Mouse (Mus musculus): ENCODE measurements around the gene Sgsm2. TPM values are rescaled to one million over a fixed set of nuclear protein-coding genes. Genes with fewer than 3 reads are reported as not detected.

Gene Sgsm2
- polyA plus RNA-seq, 1 experiment = 7.3 TPM

DNA sequence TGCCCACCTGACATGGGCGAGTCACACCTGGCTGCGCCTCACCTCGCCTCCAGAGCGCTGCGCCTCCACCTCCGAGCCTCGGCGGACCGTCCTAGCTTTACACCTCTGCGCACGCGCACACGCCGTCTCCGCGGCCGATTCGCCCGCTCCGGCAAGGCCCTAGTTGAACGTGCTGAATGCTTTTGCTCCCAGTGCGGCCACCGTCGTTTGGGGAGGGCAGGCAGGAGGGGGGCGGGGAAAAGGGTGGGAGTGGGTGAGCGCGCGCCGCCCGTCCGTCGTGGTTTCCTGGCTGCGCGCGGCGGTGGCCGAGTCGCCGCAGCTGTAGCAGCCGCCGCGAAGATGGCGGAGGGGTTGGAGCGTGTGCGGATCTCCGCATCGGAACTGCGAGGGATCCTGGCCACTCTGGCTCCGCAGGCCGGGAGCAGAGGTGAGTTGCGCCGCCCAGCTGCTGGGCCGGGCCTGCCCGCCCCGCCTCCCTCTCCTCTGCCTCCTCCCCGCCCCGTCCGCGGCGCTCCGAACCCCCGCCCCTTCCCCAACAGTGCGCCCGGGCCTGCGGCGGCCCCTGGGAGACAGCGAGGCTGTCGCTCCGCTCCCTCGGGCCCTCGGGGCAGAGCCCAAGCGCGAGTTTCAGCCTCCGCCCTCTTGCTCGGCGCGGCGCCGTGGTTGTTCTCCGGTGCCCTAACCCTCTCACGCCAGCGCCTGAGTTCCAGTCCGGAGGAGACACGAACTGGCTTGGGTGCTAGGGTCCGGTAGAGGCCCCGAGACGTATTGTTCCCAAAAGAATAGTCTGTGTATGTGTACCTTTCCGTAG is 28.9 kb upstream of the Sgsm2 start, which contains the start of the genes Smg6 and Srr:
Smg6 (plus strand) TSS at position 247 of the 811 bp plus-strand sequence.
Srr (minus strand) TSS at position 372 of the 811 bp plus-strand sequence.
- under 1% methylated on average over 75 of the region's 88 CpGs for WGBS
- H3K27me3 ChIP-seq (ENCODE audit: control insufficient read depth, insufficient read depth, low read length) = no peaks in the 10 kb centered on the region
- peak within 1 kb of the TSS; percentile 75 for H3K4me3 ChIP-seq (ENCODE audit: extremely low read depth, insufficient read depth, insufficient read length)
- peak; percentile 48 for TF ChIP-seq POLR2A (IDR thresholded peaks at IDR 0.05; ENCODE audit: low read depth, low read length)
- TF ChIP-seq CTCF (IDR thresholded peaks at IDR 0.05; ENCODE audit: extremely low read depth, insufficient read depth, insufficient read length, insufficient replicate concordance) = no peak
- peaks cover 2% of the 10 kb centered on the region; the same call in 1 of the 2 replicates for H3K4me1 ChIP-seq (ENCODE audit: control insufficient read depth, insufficient read depth, insufficient read length)
- H3K36me3 ChIP-seq (ENCODE audit: control insufficient read depth, insufficient read depth, low read length) = peaks cover 2% of the 10 kb centered on the region; the same call in 1 of the 2 replicates
- peak within 1 kb of the TSS; percentile 92 for H3K27ac ChIP-seq (ENCODE audit: insufficient read depth, low read length)
- peak; percentile 90 to 94 for DNase-seq (ENCODE audit: low read depth in 1 of 2, low spot score in 2 of 2)

DNA sequence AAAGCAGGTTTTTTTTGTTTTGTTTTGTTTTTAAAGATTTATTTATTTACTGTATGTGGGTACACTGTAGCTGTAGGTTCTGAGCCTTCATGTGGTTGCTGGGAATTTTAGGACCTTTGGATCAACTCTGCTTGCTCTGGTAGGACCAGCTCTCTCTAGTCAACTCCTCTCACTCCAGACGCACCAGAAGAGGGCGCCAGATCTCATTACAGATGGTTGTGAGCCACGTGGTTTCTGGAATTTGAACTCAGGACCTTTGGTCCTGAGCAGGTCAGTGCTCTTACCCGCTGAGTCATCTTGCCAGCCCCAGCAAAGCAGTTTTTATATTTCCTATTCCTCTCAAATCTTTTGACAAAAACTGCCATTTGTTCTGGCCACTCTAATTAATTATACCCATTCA is 27.3 kb upstream of the Sgsm2 start:
- peaks cover 2% of the 10 kb centered on the region; the same call in 1 of the 2 replicates for H3K4me1 ChIP-seq (ENCODE audit: control insufficient read depth, insufficient read depth, insufficient read length)
- DNase-seq (ENCODE audit: low read depth in 1 of 2, low spot score in 2 of 2) = peak; percentile 8 to 31
- no peak for TF ChIP-seq POLR2A (IDR thresholded peaks at IDR 0.05; ENCODE audit: low read depth, low read length)
- TF ChIP-seq CTCF (IDR thresholded peaks at IDR 0.05; ENCODE audit: extremely low read depth, insufficient read depth, insufficient read length, insufficient replicate concordance) = peak; percentile 17; the same call in 1 of the 2 replicates
- H3K27me3 ChIP-seq (ENCODE audit: control insufficient read depth, insufficient read depth, low read length) = no peaks in the 10 kb centered on the region
- H3K27ac ChIP-seq (ENCODE audit: insufficient read depth, low read length) = no peak overlapping the region
- H3K36me3 ChIP-seq (ENCODE audit: control insufficient read depth, insufficient read depth, low read length) = peaks cover 3% of the 10 kb centered on the region
- 66% methylated on average over 4 of the region's 4 CpGs for WGBS
- H3K4me3 ChIP-seq (ENCODE audit: extremely low read depth, insufficient read depth, insufficient read length) = no peak overlapping the region

DNA sequence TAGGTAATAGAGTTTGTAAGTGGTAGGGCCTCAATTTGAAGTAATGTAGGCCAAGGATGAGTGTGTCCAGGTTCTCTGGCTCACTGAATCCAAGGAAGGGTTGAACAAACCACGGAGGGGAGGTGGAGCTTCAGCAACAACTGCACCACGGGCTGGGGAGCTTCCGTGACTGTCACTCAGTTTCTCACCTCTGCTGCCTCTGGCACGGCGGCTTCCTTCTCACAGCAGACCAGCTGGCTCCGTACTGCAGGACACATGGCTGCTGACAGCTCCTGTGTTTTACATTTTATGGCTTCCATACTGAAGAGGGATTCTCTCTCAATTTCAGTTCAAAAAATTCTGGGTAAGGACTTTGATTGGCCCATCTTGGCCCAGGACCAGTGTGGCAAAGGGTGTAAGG is 22.4 kb upstream of the Sgsm2 start:
- Histone ChIP-seq H3K4me3 (ENCODE audit: extremely low read depth, insufficient read depth, insufficient read length) (no peak overlapping the region), H3K36me3 (ENCODE audit: control insufficient read depth, insufficient read depth, low read length) (peaks cover 4% of the 10 kb centered on the region), H3K27me3 (ENCODE audit: control insufficient read depth, insufficient read depth, low read length) (no peaks in the 10 kb centered on the region), H3K27ac (ENCODE audit: insufficient read depth, low read length) (no peak overlapping the region), H3K4me1 (ENCODE audit: control insufficient read depth, insufficient read depth, insufficient read length) (no peaks in the 10 kb centered on the region)
- WGBS = 88% methylated on average over 6 of the region's 6 CpGs
- no peak for DNase-seq (ENCODE audit: low read depth in 1 of 2, low spot score in 2 of 2)
- TF ChIP-seq POLR2A (IDR thresholded peaks at IDR 0.05; ENCODE audit: low read depth, low read length) (no peak), CTCF (IDR thresholded peaks at IDR 0.05; ENCODE audit: extremely low read depth, insufficient read depth, insufficient read length, insufficient replicate concordance) (no peak)

DNA sequence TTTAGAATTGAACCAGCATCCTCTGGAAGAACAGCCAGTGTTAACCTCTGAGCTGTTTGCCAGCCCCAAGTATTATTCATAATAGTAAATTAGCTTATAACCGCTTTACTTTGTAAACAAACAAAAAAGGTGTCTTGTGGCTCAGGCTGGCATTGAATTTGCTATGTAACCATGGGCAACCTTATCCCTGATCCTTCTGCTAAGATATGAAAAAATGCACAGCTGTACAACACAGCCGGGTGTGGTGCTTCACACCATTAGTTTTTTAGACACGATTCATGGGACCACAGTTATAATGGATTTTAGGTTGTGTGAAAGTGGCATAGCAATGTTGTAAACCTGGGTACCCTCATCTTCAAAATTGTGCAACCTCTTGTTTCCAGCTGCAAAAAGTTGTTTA is 15.6 kb upstream of the Sgsm2 start:
- Histone ChIP-seq H3K4me3 (ENCODE audit: extremely low read depth, insufficient read depth, insufficient read length) (no peak overlapping the region), H3K27ac (ENCODE audit: insufficient read depth, low read length) (no peak overlapping the region), H3K27me3 (ENCODE audit: control insufficient read depth, insufficient read depth, low read length) (no peaks in the 10 kb centered on the region), H3K4me1 (ENCODE audit: control insufficient read depth, insufficient read depth, insufficient read length) (no peaks in the 10 kb centered on the region), H3K36me3 (ENCODE audit: control insufficient read depth, insufficient read depth, low read length) (peaks cover 20% of the 10 kb centered on the region)
- WGBS = 82% methylated on average over 3 of the region's 3 CpGs
- TF ChIP-seq CTCF (IDR thresholded peaks at IDR 0.05; ENCODE audit: extremely low read depth, insufficient read depth, insufficient read length, insufficient replicate concordance) (no peak), POLR2A (IDR thresholded peaks at IDR 0.05; ENCODE audit: low read depth, low read length) (no peak)
- no peak for DNase-seq (ENCODE audit: low read depth in 1 of 2, low spot score in 2 of 2)

DNA sequence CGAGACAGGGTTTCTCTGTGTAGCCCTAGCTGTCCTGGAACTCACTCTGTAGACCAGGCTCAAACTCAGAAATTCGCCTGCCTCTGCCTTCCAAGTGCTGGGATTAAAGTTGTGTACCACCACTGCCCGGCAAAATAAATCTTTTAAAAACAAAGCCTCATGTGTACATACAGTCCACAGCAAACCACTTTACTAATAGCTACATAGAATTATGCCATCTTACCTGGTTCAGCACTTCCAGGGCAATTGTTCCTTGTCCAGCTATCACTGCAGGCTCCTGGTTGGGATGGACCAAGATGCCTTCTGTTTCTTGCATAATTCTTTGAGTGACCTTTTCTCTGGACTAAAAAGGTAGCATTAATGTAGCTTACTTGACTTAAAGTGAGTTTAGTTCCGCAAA is 13.1 kb upstream of the Sgsm2 start:
- H3K36me3 ChIP-seq (ENCODE audit: control insufficient read depth, insufficient read depth, low read length) = peaks cover 41% of the 10 kb centered on the region
- WGBS = 89% methylated on average over 4 of the region's 4 CpGs
- H3K4me1 ChIP-seq (ENCODE audit: control insufficient read depth, insufficient read depth, insufficient read length) = no peaks in the 10 kb centered on the region
- no peak overlapping the region for H3K27ac ChIP-seq (ENCODE audit: insufficient read depth, low read length)
- no peak overlapping the region for H3K4me3 ChIP-seq (ENCODE audit: extremely low read depth, insufficient read depth, insufficient read length)
- DNase-seq (ENCODE audit: low read depth in 1 of 2, low spot score in 2 of 2) = no peak
- H3K27me3 ChIP-seq (ENCODE audit: control insufficient read depth, insufficient read depth, low read length) = no peaks in the 10 kb centered on the region
- TF ChIP-seq CTCF (IDR thresholded peaks at IDR 0.05; ENCODE audit: extremely low read depth, insufficient read depth, insufficient read length, insufficient replicate concordance) (no peak), POLR2A (IDR thresholded peaks at IDR 0.05; ENCODE audit: low read depth, low read length) (no peak)

DNA sequence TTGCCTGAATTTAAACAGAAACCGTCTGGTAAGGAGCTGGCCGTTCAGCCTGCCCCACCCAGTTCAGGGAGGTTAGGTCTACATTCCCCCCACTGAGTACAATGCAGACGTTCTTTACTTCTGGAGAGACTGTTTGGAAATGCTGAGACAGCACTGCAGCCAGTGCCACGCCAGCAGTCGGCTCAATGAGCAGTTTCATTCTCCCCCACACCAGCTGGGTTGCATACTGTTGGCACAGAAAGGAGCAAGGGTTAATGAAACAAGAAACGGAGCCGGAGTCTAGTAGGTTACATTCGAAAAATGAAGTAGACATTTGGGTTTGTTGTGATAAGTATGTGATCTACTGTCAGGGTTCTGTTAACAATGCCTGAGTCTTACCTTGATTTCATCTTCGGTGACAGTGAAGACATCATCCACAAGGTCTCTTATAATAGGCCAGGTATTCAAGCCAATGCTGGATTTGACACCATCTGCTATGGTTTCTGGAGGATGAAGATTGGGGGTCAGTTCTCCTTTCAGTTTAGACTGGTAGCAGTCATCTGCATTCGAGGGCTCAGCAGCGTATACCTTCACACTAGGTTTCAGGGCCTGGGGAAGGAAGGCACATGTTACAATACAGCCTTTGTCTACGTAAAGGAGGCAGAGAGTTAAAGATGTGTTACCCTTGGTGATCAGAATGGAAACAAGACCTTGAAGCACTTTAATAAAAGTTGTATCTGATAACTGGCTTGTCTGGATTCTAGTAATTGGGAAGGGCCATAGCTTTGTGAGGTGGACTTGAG is 11.9 kb upstream of the Sgsm2 start:
- WGBS = 86% methylated on average over 12 of the region's 12 CpGs
- no peak overlapping the region for H3K4me3 ChIP-seq (ENCODE audit: extremely low read depth, insufficient read depth, insufficient read length)
- no peak for DNase-seq (ENCODE audit: low read depth in 1 of 2, low spot score in 2 of 2)
- TF ChIP-seq POLR2A (IDR thresholded peaks at IDR 0.05; ENCODE audit: low read depth, low read length) (no peak), CTCF (IDR thresholded peaks at IDR 0.05; ENCODE audit: extremely low read depth, insufficient read depth, insufficient read length, insufficient replicate concordance) (no peak)
- H3K36me3 ChIP-seq (ENCODE audit: control insufficient read depth, insufficient read depth, low read length) = peaks cover 47% of the 10 kb centered on the region
- no peaks in the 10 kb centered on the region for H3K27me3 ChIP-seq (ENCODE audit: control insufficient read depth, insufficient read depth, low read length)
- H3K4me1 ChIP-seq (ENCODE audit: control insufficient read depth, insufficient read depth, insufficient read length) = no peaks in the 10 kb centered on the region
- no peak overlapping the region for H3K27ac ChIP-seq (ENCODE audit: insufficient read depth, low read length)

Measured in spleen, adult 2 months (tissue).